In the genomic region with DNA sequence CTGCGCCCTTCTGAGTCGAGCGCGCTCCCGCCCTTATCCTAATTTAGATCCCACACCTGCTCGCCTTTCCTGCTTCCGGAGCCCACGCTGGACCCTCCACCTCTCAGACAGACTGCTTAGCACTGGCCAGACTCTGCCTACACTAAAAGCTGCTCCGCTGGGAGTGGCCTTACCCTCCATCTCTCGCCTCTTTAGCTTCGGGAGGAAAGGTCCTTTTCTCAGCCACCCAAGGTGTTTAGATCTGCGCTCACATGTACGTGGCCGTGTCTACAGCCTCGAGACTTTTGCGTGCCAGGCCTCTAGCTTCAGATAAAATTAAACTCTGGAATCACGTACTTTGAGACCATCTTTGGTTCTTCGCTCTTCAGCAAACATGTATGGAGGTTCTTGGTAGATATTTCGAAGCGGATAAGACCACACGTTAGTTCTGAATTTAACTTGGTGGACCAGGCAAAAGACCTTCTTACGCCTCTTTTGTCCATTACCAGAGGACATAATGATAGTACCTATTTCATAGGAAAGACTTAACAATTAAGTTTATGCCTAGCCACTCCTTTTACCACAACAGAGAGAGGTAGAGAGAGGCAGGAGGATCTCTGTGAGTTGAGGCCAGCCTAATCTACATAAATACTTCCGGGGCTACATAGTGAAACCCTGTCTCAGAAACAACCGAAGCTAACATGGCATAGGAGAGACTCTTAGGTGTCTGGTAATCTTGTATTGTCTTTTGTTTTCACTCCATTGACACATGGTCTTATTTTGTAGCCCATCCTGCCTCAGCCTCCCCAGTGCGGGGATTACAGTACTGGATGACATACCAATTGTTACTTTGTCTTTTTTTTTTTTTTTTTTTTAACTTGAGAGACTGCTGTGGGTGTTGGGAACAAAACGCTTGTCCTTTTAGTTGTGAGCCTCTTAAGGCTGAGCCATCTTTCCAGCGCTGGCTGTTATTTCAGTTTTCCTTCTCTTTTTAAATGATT, we compare ENCODE assay signal across 8 mouse cellular contexts. TPM values are rescaled to one million over a fixed set of nuclear protein-coding genes. Genes with fewer than 3 reads are reported as not detected.
A peak's percentile ranks its signal among the peaks of the same experiment; 100 is the strongest.
DNase-seq lines count a peak whose midpoint lies in the region; ATAC-seq and TF ChIP-seq lines count a peak whose summit lies in the region.

No protein-coding gene starts in this region.

- 19% methylated on average over 27 of the region's 27 CpGs for WGBS in lung, adult 2 months
- WGBS in hindbrain, embryonic 13.5 days, result 28% methylated on average over 27 of the region's 27 CpGs
- WGBS in midbrain, embryonic 14.5 days, result 29% methylated on average over 27 of the region's 27 CpGs

- H3K27me3 ChIP-seq in hindbrain, embryonic 13.5 days, result no peaks in the 10 kb centered on the region
- no peaks in the 10 kb centered on the region for H3K27me3 ChIP-seq in midbrain, embryonic 14.5 days (ENCODE audit: control insufficient read depth, insufficient read depth, low read length)

- peak overlapping the region; percentile 71 for H3K4me3 ChIP-seq in lung, adult 2 months (replicated peaks; ENCODE audit: extremely low read depth, low read depth, low read length)
- H3K4me3 ChIP-seq in brown adipose tissue, adult 24 weeks (ENCODE audit: insufficient read depth, low read depth, low read length), result peak overlapping the region; percentile 86
- peak overlapping the region; percentile 71 for H3K4me3 ChIP-seq in hindbrain, embryonic 13.5 days
- H3K4me3 ChIP-seq in midbrain, embryonic 14.5 days (replicated peaks; ENCODE audit: low read depth, low read length), result peak overlapping the region; percentile 82

- H3K4me2 ChIP-seq in hindbrain, embryonic 13.5 days, result peak overlapping the region; percentile 93
- H3K4me2 ChIP-seq in midbrain, embryonic 14.5 days (ENCODE audit: low read length), result peak overlapping the region; percentile 91

- H3K4me1 ChIP-seq in lung, adult 2 months (ENCODE audit: control insufficient read depth, insufficient read depth, low read length), result peaks cover 7% of the 10 kb centered on the region
- peaks cover 3% of the 10 kb centered on the region; the same call in 1 of the 2 replicates for H3K4me1 ChIP-seq in brown adipose tissue, adult 24 weeks (ENCODE audit: control insufficient read depth, insufficient read depth, insufficient read length, low read length)
- H3K4me1 ChIP-seq in hindbrain, embryonic 13.5 days (replicated peaks), result peaks cover 29% of the 10 kb centered on the region
- peaks cover 13% of the 10 kb centered on the region for H3K4me1 ChIP-seq in midbrain, embryonic 14.5 days (ENCODE audit: control insufficient read depth, insufficient read depth, low read length)

- peak; percentile 52 for ATAC-seq in hindbrain, embryonic 13.5 days (ENCODE audit: low FRiP score)
- peak; percentile 11; the same call in 1 of the 2 replicates for ATAC-seq in midbrain, embryonic 14.5 days (ENCODE audit: low FRiP score, low TSS enrichment)

- H3K9ac ChIP-seq in hindbrain, embryonic 13.5 days, result peak overlapping the region; percentile 94
- H3K9ac ChIP-seq in midbrain, embryonic 14.5 days (replicated peaks; ENCODE audit: low read length), result peak overlapping the region; percentile 95

- peaks cover 15% of the 10 kb centered on the region for H3K36me3 ChIP-seq in hindbrain, embryonic 13.5 days
- H3K36me3 ChIP-seq in midbrain, embryonic 14.5 days (ENCODE audit: control insufficient read depth, insufficient read depth, low read length), result peaks cover 15% of the 10 kb centered on the region

- DNase-seq in lung, adult 2 months, result no peak
- no peak for DNase-seq in lung, postnatal 4 days
- DNase-seq in midbrain, embryonic 14.5 days, result no peak
- DNase-seq in spleen, postnatal 36 days (ENCODE audit: low spot score in 2 of 2), result no peak
- DNase-seq in adrenal gland, adult (ENCODE audit: inconsistent age in 2 of 2, low spot score in 1 of 2), result no peak
- no peak for DNase-seq in ovary, postnatal 10 days (ENCODE audit: low spot score)

- no peak for TF ChIP-seq CTCF in lung, adult 2 months (IDR thresholded peaks at IDR 0.05; ENCODE audit: insufficient read depth, low read length)

- no peaks in the 10 kb centered on the region for H3K9me3 ChIP-seq in hindbrain, embryonic 13.5 days
- 0 out of 2 replicates have a peak, but pooled peaks cover 7% of the 10 kb centered on the region for H3K9me3 ChIP-seq in midbrain, embryonic 14.5 days (ENCODE audit: control insufficient read depth, low read length)

- no peak for TF ChIP-seq POLR2A in lung, adult 2 months (IDR thresholded peaks at IDR 0.05; ENCODE audit: borderline replicate concordance, extremely low read depth, low read depth, low read length)

- H3K27ac ChIP-seq in brown adipose tissue, adult 24 weeks (replicated peaks; ENCODE audit: low read depth, low read length), result peak overlapping the region; percentile 90
- H3K27ac ChIP-seq in hindbrain, embryonic 13.5 days, result peak overlapping the region; percentile 98
- peak overlapping the region; percentile 98 for H3K27ac ChIP-seq in midbrain, embryonic 14.5 days (replicated peaks; ENCODE audit: low read depth, low read length)

RNA-seq across cellular contexts. Expression of a gene that starts 1.4 kb away (rescaled TPM):
- polyA plus RNA-seq in lung, adult 2 months (2012; rRNA removed), result 33.1 and 38.8 TPM in 2 replicates
- 11.6 and 13.1 TPM in 2 replicates for polyA plus RNA-seq in brown adipose tissue, adult 24 weeks (2012; ENCODE audit: insufficient read depth, insufficient read length, missing spikeins)
- polyA plus RNA-seq in hindbrain, embryonic 13.5 days (2015; fragmentation: Nextera tagmentation; extraction: Ambion mirVana), result 29.2 and 29.9 TPM in 2 replicates
- polyA plus RNA-seq in midbrain, embryonic 14.5 days (2014; fragmentation: Nextera tagmentation; extraction: Ambion mirVana), result 38.5 and 42.4 TPM in 2 replicates

RNA-seq across cellular contexts. Expression of a gene that starts 13.1 kb away (rescaled TPM):
- polyA plus RNA-seq in lung, adult 2 months (2012; rRNA removed), result 46.3 and 53.4 TPM in 2 replicates
- polyA plus RNA-seq in brown adipose tissue, adult 24 weeks (2012; ENCODE audit: insufficient read depth, insufficient read length, missing spikeins), result 20.5 and 24.2 TPM in 2 replicates
- polyA plus RNA-seq in hindbrain, embryonic 13.5 days (2015; fragmentation: Nextera tagmentation; extraction: Ambion mirVana), result 81.3 and 82.8 TPM in 2 replicates
- polyA plus RNA-seq in midbrain, embryonic 14.5 days (2014; fragmentation: Nextera tagmentation; extraction: Ambion mirVana), result 76.4 and 78.4 TPM in 2 replicates

RNA-seq across cellular contexts. Expression of a gene that starts 21.7 kb away (rescaled TPM):
- polyA plus RNA-seq in lung, adult 2 months (2012; rRNA removed), result 23.9 and 27.7 TPM in 2 replicates
- polyA plus RNA-seq in brown adipose tissue, adult 24 weeks (2012; ENCODE audit: insufficient read depth, insufficient read length, missing spikeins), result 41.7 and 47.6 TPM in 2 replicates
- polyA plus RNA-seq in hindbrain, embryonic 13.5 days (2015; fragmentation: Nextera tagmentation; extraction: Ambion mirVana), result 77.1 and 82.7 TPM in 2 replicates
- 77.6 and 84.4 TPM in 2 replicates for polyA plus RNA-seq in midbrain, embryonic 14.5 days (2014; fragmentation: Nextera tagmentation; extraction: Ambion mirVana)

RNA-seq across cellular contexts. Expression of a gene that starts 29.3 kb away (rescaled TPM):
- polyA plus RNA-seq in lung, adult 2 months (2012; rRNA removed), result 0.15 and 1.8 TPM in 2 replicates
- polyA plus RNA-seq in brown adipose tissue, adult 24 weeks (2012; ENCODE audit: insufficient read depth, insufficient read length, missing spikeins), result 0.48 and 1.0 TPM in 2 replicates
- not detected in 2 replicates for polyA plus RNA-seq in hindbrain, embryonic 13.5 days (2015; fragmentation: Nextera tagmentation; extraction: Ambion mirVana)
- polyA plus RNA-seq in midbrain, embryonic 14.5 days (2014; fragmentation: Nextera tagmentation; extraction: Ambion mirVana), result 0.12 TPM in 1 of 2 replicates, not detected in the other

RNA-seq across cellular contexts. Expression of a gene that starts 49.2 kb away (rescaled TPM):
- polyA plus RNA-seq in lung, adult 2 months (2012; rRNA removed), result 0.65 and 0.68 TPM in 2 replicates
- polyA plus RNA-seq in brown adipose tissue, adult 24 weeks (2012; ENCODE audit: insufficient read depth, insufficient read length, missing spikeins), result not detected in 2 replicates
- polyA plus RNA-seq in hindbrain, embryonic 13.5 days (2015; fragmentation: Nextera tagmentation; extraction: Ambion mirVana), result 3.8 TPM in 2 replicates
- 2.6 and 3.0 TPM in 2 replicates for polyA plus RNA-seq in midbrain, embryonic 14.5 days (2014; fragmentation: Nextera tagmentation; extraction: Ambion mirVana)
